Mouse (Mus musculus): ENCODE results near the gene C1qb. TPM values are rescaled to one million over a fixed set of nuclear protein-coding genes. Genes with fewer than 3 reads are reported as not detected.

Gene C1qb
- polyA plus RNA-seq, 1 experiment from 2014 or later: 20.4 TPM

- Histone ChIP-seq H3K4me2 (no peak overlapping the region), H3K36me3 (ENCODE audit: poor library complexity, severe bottlenecking) (no peaks in the 10 kb centered on the region), H3K27ac (no peak overlapping the region), H3K4me1 (peaks cover 7% of the 10 kb centered on the region), H3K27me3 (peaks cover 53% of the 10 kb centered on the region), H3K4me3 (no peak overlapping the region), H3K9ac (no peak overlapping the region), H3K9me3 (replicated peaks) (no peaks in the 10 kb centered on the region)
- ATAC-seq: no peak
- 70% methylated on average over 7 of the region's 7 CpGs for WGBS
Measured at GRCm38 (mm10) chr4:136892371-136892770, 6.4 kb upstream of the C1qb start.

DNA sequence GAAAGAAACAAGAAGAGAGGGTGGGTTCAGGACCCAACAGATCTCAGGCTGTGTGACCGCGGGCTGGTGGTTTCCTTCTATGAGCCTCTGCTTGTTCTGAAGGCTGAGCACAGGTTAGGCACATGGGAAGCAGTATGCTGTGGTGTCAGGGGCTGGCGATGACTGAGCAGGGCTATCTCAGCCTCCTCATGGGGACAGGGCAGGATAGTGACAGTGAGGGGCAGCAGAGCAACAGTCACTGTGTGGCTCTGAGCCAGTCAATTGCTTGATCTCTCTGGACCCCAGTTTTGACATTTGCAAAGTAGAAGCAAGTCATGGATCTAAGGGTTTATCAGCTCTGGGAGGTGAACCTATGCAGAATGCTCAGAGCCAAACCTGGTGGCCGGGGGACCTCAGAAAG is 5.1 kb upstream of the C1qb start:
- H3K27me3 ChIP-seq: peaks cover 41% of the 10 kb centered on the region
- H3K4me1 ChIP-seq: peaks cover 4% of the 10 kb centered on the region
- WGBS: 91% methylated on average over 4 of the region's 4 CpGs
- H3K36me3 ChIP-seq (ENCODE audit: poor library complexity, severe bottlenecking): no peaks in the 10 kb centered on the region
- no peak overlapping the region for H3K4me3 ChIP-seq
- ATAC-seq: no peak
- no peak overlapping the region for H3K4me2 ChIP-seq
- no peak overlapping the region for H3K27ac ChIP-seq
- H3K9me3 ChIP-seq (replicated peaks): no peaks in the 10 kb centered on the region
- no peak overlapping the region for H3K9ac ChIP-seq

DNA sequence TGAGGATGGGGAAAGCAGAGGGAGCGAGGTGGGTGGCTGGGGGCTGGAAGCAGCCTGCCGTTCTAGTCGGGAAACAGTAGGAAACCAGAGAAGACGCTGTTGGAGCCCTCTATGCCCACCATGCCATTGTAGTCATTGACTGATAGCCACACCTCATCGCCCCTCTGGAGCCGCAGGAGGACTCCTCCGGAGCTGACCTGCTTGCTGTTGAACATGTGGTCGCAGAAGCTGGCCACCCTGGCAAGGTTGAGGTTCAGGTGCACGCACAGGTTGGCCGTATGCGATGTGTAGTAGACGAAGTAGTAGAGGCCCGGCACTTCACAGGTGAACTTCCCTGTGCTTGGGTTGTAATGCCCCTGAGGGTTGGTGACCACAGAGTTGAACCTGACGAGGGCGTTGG is 4.0 kb upstream of the C1qb start:
- WGBS: 89% methylated on average over 15 of the region's 15 CpGs
- Histone ChIP-seq H3K4me2 (no peak overlapping the region), H3K27ac (no peak overlapping the region), H3K27me3 (peaks cover 30% of the 10 kb centered on the region), H3K36me3 (ENCODE audit: poor library complexity, severe bottlenecking) (no peaks in the 10 kb centered on the region), H3K9ac (no peak overlapping the region), H3K9me3 (replicated peaks) (no peaks in the 10 kb centered on the region), H3K4me1 (no peaks in the 10 kb centered on the region), H3K4me3 (no peak overlapping the region)
- no peak for ATAC-seq

GRCm38 (mm10) chr4:136887714-136888113 is 1.7 kb upstream of the C1qb start:
- H3K36me3 ChIP-seq (ENCODE audit: poor library complexity, severe bottlenecking): no peaks in the 10 kb centered on the region
- peaks cover 13% of the 10 kb centered on the region for H3K27me3 ChIP-seq
- WGBS: 75% methylated on average over 5 of the region's 5 CpGs
- H3K4me1 ChIP-seq: no peaks in the 10 kb centered on the region
- H3K9ac ChIP-seq: no peak overlapping the region
- H3K4me2 ChIP-seq: no peak overlapping the region
- H3K27ac ChIP-seq: no peak overlapping the region
- no peak for ATAC-seq
- no peaks in the 10 kb centered on the region for H3K9me3 ChIP-seq (replicated peaks)
- H3K4me3 ChIP-seq: no peak overlapping the region

DNA sequence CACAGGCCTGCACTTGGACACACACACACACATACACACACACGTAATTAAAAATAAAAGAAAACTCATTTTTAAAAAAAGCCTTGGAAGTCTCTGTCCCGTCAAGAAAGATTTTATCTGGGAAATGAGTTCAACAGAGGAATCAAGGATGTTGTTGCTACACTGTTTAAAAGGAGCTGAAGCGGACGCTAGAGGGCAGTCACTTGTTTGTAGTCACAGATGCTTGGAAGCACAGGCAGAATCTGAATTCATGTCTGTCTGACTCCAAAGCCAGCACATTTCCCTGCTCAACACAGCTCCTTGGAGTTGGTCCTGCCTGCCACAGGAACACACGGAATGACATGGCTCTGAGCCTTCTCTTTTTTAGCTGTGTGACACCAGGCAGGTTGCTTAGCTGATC is 7.4 kb downstream of the C1qb start:
- no peak for ATAC-seq

GRCm38 (mm10) chr4:136878171-136878570 is 7.8 kb downstream of the C1qb start:
- H3K27ac ChIP-seq: no peak overlapping the region
- no peak overlapping the region for H3K4me2 ChIP-seq
- ATAC-seq: no peak
- no peaks in the 10 kb centered on the region for H3K36me3 ChIP-seq (ENCODE audit: poor library complexity, severe bottlenecking)
- no peaks in the 10 kb centered on the region for H3K9me3 ChIP-seq (replicated peaks)
- no peak overlapping the region for H3K9ac ChIP-seq
- WGBS: 51% methylated on average over 8 of the region's 8 CpGs
- no peaks in the 10 kb centered on the region for H3K4me1 ChIP-seq
- peaks cover 6% of the 10 kb centered on the region; the same call in 1 of the 2 replicates for H3K27me3 ChIP-seq
- H3K4me3 ChIP-seq: no peak overlapping the region

More for the DNA sequence above, 7.4 kb downstream of the C1qb start:
- Histone ChIP-seq H3K4me1 (no peaks in the 10 kb centered on the region), H3K4me3 (no peak overlapping the region), H3K36me3 (ENCODE audit: poor library complexity, severe bottlenecking) (no peaks in the 10 kb centered on the region), H3K27ac (no peak overlapping the region), H3K4me2 (no peak overlapping the region), H3K9ac (no peak overlapping the region), H3K27me3 (peaks cover 6% of the 10 kb centered on the region; the same call in 1 of the 2 replicates), H3K9me3 (replicated peaks) (no peaks in the 10 kb centered on the region)
- 26% methylated on average over 5 of the region's 5 CpGs for WGBS

GRCm38 (mm10) chr4:136876971-136877370 is 9.0 kb downstream of the C1qb start:
- no peak overlapping the region for H3K9ac ChIP-seq
- H3K4me3 ChIP-seq: no peak overlapping the region
- peak; percentile 38; the same call in 1 of the 2 replicates for ATAC-seq
- no peaks in the 10 kb centered on the region for H3K4me1 ChIP-seq
- peaks cover 4% of the 10 kb centered on the region; the same call in 1 of the 2 replicates for H3K27me3 ChIP-seq
- H3K27ac ChIP-seq: no peak overlapping the region
- no peak overlapping the region for H3K4me2 ChIP-seq
- H3K9me3 ChIP-seq (replicated peaks): no peaks in the 10 kb centered on the region
- 21% methylated on average over 7 of the region's 7 CpGs for WGBS
- no peaks in the 10 kb centered on the region for H3K36me3 ChIP-seq (ENCODE audit: poor library complexity, severe bottlenecking)

- no peaks in the 10 kb centered on the region for H3K27me3 ChIP-seq
- no peak for ATAC-seq
- H3K27ac ChIP-seq: no peak overlapping the region
Measured at GRCm38 (mm10) chr4:136875012-136875411, 11.0 kb downstream of the C1qb start.

DNA sequence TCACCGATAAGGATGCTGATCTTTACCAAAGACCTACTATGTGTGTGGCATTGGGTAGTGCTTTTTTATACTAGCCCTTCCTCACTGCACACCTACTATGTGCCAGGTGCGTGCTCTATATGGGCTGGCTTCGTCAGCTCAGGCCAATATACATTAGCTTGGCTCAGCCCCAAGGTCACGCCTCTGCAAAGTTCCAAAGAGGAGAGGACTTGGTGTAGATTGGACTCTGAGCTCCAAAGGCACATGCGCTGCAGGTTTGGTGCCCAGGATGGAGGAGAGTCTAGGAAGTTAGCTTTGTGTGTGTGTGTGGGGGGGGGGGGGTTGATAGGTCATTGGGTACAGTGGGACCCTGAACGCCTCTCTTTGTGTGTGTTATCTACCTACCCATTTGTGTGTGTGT is 17.6 kb downstream of the C1qb start:
- no peak for ATAC-seq
- Histone ChIP-seq H3K4me2 (no peak overlapping the region), H3K27me3 (no peaks in the 10 kb centered on the region), H3K4me1 (peaks cover 32% of the 10 kb centered on the region), H3K9me3 (replicated peaks) (no peaks in the 10 kb centered on the region), H3K36me3 (ENCODE audit: poor library complexity, severe bottlenecking) (no peaks in the 10 kb centered on the region), H3K4me3 (no peak overlapping the region), H3K9ac (no peak overlapping the region), H3K27ac (no peak overlapping the region)
- WGBS: 88% methylated on average over 6 of the region's 6 CpGs

More at GRCm38 (mm10) chr4:136875012-136875411, 11.0 kb downstream of the C1qb start:
- Histone ChIP-seq H3K36me3 (ENCODE audit: poor library complexity, severe bottlenecking) (no peaks in the 10 kb centered on the region), H3K9me3 (replicated peaks) (no peaks in the 10 kb centered on the region), H3K4me2 (no peak overlapping the region), H3K4me3 (no peak overlapping the region), H3K4me1 (no peaks in the 10 kb centered on the region), H3K9ac (no peak overlapping the region)
- WGBS: 92% methylated on average over 14 of the region's 14 CpGs

- Histone ChIP-seq H3K9me3 (replicated peaks) (no peaks in the 10 kb centered on the region), H3K4me3 (no peak overlapping the region), H3K9ac (no peak overlapping the region), H3K27ac (peak overlapping the region; percentile 48), H3K27me3 (peaks cover 3% of the 10 kb centered on the region; the same call in 1 of the 2 replicates), H3K36me3 (ENCODE audit: poor library complexity, severe bottlenecking) (no peaks in the 10 kb centered on the region), H3K4me1 (peaks cover 36% of the 10 kb centered on the region), H3K4me2 (no peak overlapping the region)
- peak; percentile 45; the same call in 1 of the 2 replicates for ATAC-seq
- WGBS: 15% methylated on average over 10 of the region's 12 CpGs
Measured at GRCm38 (mm10) chr4:136867690-136868345, 18.2 kb downstream of the C1qb start.

- Histone ChIP-seq H3K4me1 (peaks cover 56% of the 10 kb centered on the region), H3K4me2 (peak overlapping the region; percentile 32)
- ATAC-seq: no peak
Measured at GRCm38 (mm10) chr4:136865531-136865930, 20.5 kb downstream of the C1qb start.

GRCm38 (mm10) chr4:136864751-136865470 is 21.1 kb downstream of the C1qb start:
- Histone ChIP-seq H3K4me3 (no peak overlapping the region), H3K27ac (peak overlapping the region; percentile 68), H3K36me3 (ENCODE audit: poor library complexity, severe bottlenecking) (no peaks in the 10 kb centered on the region), H3K9me3 (replicated peaks) (no peaks in the 10 kb centered on the region), H3K4me2 (peak overlapping the region; percentile 32), H3K27me3 (peaks cover 3% of the 10 kb centered on the region; the same call in 1 of the 2 replicates), H3K9ac (no peak overlapping the region), H3K4me1 (peaks cover 56% of the 10 kb centered on the region)
- ATAC-seq: peak; percentile 25; the same call in 1 of the 2 replicates
- 4% methylated on average over 15 of the region's 15 CpGs for WGBS

More at GRCm38 (mm10) chr4:136865531-136865930, 20.5 kb downstream of the C1qb start:
- Histone ChIP-seq H3K36me3 (ENCODE audit: poor library complexity, severe bottlenecking) (no peaks in the 10 kb centered on the region), H3K4me3 (no peak overlapping the region), H3K9me3 (replicated peaks) (no peaks in the 10 kb centered on the region), H3K27me3 (peaks cover 3% of the 10 kb centered on the region; the same call in 1 of the 2 replicates), H3K27ac (peak overlapping the region; percentile 68), H3K9ac (no peak overlapping the region)
- WGBS: 59% methylated on average over 5 of the region's 5 CpGs
